Mouse (Mus musculus) gastrocnemius, postnatal 25 days (tissue): Measurements from ENCODE around the gene Megf11. TPM values are rescaled to one million over a fixed set of nuclear protein-coding genes. Genes with fewer than 3 reads are reported as not detected.
A peak's percentile ranks its signal among the peaks of the same experiment; 100 is the strongest.

Source experiments
- DNase-seq: peaks from one replicate; pipeline ENCODE4 v3.0.0; 2022
- total RNA-seq, 2 experiments: library from RNA; stranded (reverse); gene quantifications; 1 replicate in 1 of 2; 2 replicates in 1 of 2; pipeline ENCODE4 v1.2.3; 2021

The Megf11 gene
- total RNA-seq, 2 experiments from 2014 or later, result 0.54 to 0.67 TPM

DNA sequence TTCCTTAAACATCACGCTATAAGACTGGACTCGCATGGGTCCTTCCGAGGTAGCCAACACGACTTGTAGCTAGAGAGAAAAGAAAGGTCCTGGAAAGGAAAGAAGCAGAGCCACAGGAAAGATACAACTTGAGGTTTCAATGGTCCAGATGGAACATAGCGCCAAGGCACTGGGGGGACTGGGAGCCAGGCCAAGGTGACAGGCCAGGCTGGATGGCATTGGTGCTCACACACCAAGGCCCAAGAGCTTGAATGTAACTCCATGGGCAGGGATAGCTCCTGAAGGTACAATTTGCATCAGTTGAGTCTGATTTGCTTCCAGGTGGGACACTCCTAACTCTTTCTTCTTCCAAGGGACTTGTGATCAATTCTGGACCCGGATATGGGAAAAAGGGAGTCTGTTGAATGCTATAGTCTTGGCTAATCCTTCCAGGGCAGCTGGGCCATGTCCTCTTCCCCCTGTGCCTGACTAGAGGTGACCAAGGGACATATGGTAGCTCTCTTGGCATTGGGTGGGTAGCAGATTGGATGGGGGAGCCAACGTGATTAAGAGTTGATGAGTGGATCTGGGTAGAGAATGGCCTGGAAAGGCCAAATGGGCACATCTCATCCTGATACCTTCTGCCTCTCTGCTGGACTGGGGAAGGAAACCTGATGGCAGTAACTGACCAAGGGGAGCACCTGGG, 172.6 kb downstream of the Megf11 start:
- DNase-seq, result no peak

DNA sequence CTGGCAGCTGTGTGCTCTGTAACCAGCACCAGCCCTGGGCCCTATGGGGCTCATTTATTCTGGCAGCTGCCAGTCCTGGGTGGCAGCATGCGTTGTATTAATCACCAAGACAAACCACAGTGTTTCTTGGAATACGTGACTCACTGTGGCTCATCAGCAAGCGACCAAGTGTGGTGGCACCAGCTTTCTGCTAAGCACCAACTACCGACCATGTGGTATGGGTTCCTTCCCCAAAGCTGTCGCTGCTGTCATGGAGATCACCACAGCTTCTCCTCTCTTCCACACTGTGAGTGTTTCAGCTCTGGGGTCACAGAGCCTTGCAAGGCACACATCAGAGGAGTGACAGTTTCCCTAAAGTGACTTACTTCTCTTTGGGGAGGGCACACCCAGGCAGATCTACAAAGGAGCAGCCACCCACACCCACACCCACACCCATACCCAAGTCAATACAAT, 178.9 kb downstream of the Megf11 start:
- DNase-seq, result no peak

DNA sequence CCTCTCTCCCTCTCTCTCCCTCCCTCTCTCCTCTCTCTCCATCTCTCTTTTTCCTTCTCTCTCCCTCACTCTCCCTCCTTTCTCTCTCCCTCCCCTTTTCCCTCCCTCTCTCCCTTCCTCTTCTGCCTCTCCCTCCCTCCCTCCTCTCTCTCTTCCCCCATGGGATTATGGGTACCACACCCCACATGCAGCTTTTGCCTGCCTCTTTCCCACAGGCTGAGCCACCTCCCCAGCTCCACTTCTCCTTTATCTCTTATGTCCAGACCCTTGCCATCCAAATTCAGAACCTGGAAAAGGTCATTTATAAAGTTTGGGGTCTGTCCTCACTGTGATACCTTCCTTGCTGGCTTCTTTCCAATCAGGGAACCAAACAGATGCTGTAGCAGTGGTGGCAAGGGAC, 180.5 kb downstream of the Megf11 start:
- DNase-seq, result no peak

DNA sequence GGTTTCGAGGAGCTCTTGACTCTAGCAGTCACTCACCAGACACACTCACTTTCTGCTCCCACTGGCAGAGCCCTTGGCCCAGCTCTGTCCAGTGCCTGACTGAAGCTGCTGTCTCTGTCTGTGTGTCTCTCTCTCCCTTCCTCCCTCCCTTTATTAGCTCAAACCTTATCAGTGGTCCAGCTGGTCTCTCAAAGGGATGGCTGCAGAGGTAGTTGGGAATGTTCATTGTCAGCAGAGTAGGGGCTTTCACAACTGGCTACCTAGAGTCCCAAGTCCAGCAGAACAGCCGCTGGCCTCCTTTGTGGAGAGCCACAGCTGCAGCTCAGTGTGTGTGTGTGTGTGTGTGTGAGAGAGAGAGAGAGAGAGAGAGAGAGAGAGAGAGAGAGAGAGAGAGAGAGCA, 180.9 kb downstream of the Megf11 start:
- no peak for DNase-seq

DNA sequence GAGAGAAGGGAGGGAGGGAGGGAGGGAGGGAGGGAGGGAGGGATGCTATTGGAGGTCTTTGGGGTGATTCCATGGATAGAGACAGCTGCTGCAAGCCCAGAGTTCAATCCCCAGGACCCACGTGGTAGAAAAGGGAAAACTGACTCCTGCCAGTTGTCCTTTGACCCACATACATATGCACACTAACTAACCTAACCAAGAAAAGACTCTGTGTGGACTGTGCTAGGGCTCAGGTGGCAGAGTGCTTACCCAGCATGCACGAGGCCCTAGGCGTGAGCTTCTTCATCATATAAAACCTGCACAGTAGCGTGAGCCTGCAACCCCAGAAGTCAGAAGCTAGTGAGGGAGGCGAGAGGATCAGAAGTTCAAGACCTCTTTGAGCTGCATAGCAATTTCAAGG, 182.1 kb downstream of the Megf11 start:
- DNase-seq, result no peak

DNA sequence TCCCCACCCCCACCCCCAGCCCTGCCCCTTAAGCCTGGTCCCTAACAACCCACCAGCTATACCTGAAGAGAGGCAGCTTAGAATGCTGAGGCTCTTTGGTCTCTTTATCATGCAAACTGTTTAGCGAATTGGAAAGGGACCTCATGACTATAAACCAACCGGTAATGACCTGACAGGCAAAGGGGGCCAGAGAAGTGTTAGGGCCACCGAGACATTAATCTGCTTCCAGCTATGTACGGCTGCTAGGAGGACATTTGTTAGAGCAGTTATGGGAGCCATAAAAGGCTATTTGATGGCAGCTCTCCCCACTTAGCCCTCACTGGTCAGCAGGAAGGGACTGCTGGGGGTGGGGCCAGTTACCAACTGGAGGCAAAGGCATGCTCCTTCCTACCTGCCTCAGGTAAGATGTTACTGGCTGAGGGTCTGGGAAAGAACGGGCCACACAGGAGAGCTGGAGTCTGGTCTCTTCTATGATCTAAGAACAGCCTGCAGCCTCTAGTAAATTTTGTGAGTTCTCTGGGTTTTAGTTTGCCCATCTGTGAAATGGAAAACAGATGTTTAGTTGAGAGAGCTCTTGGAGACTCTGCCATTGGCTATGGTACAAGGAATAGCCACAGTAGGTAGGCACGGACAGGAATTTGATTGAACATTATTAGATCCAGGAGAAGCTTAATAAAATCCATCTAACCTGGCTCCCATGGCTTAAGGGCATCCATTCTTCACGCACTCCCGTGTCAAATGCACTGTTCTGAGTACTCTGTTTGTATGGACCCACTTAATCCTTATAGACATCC, 183.2 kb downstream of the Megf11 start:
- DNase-seq, result no peak

DNA sequence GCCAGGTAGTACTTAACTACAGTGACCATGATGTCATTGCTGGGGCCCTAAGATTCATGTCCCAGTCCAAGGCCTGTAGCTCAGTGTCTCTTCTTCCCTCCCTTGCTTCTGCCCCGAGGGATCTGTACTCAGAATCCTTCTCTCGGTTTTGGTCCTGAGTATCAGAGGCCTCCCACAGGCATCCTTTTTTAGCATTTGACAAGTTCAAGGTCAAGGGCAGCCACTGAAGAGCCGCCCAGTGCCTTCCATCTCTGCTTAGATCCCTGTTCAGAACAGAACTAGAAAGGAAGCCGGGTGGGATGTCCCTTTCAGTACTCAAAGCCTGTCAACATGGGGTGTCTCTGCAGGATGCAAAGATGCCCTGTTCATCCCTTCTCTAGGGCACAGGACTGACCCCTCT, 185.0 kb downstream of the Megf11 start:
- DNase-seq, result no peak

DNA sequence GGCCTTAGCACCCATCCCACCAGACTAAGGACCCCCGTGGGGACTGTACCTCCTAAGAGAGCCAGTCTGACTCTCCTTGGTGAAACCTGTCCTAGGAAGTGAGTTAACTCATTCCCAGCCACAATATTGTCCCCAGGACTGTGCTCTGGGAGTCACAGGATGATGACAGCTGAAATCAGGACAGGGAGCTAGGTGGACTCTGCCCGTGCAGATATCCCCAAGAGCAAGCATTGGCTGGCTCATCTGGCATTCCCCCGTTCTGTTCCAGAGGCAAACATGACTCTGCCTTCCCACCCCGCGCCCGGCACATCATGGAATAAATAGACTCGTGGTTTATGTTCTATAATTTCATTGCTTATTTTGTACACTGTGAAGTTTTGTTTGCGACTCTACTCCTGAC, 185.7 kb downstream of the Megf11 start:
- no peak for DNase-seq

DNA sequence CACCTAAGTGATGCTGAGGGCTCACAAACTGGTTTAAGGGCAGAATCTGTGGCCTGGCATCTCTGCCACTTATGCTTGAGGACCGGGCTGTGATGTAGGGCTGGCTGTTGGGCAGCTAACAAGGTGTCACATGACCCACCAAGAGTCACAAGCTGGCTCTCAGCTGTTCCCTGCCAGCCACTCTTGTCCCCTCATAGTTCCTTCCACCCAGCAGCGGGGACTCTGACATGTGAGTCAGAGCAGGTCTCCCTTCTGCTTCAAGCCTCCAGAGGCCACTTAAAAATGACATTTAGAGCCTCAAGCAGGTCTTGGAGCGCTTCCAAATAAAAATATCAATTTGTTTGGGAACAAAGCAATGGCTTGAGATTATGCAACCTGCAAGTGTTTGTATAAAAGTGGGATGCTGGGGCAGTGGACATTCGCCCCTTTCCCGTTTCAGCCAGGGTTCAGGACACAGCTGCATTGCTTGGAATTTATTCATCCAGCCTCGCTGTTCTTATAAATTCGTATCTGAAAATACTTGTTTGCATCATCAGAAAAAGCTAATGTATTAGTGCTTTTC, 187.3 kb downstream of the Megf11 start:
- DNase-seq, result no peak

DNA sequence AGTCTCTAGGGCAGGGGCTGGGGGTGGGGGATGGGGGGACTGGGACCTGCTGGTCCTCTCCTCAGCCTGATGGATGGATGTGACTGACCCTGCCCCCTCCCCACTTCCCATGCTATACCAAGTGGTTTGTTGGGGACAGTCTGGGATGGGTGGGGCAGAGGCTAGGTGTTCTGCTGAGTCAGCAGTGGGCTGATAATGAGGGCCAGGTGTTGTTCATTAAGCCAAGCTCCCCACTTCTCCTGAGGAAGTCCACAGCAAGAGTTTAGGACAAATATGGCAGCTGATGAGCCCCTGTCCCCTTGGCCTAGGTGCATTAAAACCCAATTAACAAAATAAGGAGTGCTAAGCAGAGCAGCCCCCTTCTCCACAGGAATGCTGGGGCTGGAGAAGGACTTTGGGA, 190.2 kb downstream of the Megf11 start:
- DNase-seq, result no peak

DNA sequence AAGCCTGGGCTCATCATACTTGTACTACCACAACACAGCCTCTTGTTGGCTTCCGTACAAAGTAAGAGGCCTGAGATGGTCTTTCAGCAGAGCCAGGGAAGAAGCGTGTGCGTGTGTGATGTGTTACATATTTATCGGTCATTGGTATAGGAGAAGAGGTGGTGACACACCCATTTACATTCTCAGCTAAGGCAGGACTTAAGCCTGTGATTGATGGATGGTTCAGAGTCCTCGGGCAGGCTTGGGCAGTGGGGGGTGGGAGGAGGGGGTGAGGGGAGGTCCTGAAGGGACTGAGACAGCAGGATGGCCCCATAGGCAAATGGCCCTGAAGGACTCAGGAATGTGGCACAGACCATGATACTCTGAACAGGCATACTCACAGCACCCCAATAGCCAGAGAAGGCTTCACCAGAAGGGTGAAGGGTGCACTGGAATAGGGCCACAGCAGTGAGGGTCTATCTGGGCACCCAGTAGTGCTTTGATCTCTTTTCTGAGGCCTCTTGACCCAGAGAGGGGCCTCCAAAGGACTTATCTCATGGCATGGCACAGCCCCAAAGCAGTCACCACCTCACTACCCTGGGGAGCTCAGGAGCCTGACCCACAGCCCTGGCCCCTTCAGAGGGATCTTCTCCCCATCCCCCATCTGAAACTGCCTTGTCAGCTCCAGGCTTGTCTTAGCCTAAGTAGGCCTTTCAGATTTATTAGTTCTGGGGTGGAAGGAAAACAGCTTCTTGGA, 190.9 kb downstream of the Megf11 start:
- DNase-seq, result no peak

DNA sequence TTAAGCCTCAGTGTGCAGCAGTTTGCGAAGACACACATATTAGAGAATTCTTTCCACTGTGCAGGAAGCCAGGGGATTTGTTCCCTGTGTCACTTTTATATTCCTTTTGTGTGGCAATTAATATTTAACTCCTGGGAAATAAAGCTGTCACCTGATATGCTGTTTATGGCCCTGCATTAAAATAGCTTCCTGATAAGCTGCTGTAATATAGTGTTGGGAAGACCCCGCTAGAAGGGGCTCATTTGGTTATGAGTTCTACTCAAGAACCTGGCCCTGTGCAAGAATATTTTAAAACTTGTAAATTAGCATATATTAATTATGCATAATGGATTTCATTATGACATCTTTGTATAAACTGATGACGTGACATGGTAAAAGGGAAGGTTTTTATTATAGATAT, 191.7 kb downstream of the Megf11 start:
- no peak for DNase-seq

DNA sequence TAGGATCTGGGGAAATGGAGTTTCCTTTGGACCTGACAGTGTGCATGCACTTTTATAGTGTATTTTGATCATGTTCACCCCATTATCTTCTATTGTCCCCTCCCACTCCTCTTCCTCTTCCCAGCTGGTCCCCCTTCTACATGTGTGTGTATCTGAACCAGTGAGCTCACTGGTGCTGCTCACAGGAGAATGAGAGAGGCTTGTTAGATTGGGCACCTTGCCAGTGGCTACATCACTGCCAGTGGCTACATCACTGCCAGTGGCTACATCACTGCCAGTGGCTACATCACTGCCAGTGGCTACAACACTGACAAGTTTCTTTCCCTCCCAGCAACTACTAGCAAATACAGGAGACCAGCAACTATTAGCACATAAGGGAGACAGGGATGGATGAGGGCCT, 192.6 kb downstream of the Megf11 start:
- DNase-seq, result no peak

DNA sequence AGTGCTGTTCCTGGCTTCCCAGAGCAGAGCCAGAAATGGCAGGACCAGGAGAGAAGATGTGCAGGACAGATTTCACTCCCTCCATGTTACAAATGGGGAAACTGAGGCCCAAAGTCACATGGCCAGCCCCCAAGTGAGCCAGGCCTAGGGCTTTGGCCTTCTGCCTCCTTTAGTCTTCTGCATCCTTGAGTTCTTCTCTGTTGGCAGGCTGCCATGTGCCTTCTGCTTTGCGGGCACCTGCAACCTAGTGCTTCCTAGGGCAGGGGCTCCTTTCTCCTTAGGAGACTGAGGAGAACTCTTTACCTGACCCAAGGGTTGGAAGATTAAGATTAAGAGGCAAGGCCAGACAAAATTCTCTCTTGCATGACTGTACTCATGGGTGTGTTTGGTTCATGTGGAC, 193.9 kb downstream of the Megf11 start:
- DNase-seq, result no peak

DNA sequence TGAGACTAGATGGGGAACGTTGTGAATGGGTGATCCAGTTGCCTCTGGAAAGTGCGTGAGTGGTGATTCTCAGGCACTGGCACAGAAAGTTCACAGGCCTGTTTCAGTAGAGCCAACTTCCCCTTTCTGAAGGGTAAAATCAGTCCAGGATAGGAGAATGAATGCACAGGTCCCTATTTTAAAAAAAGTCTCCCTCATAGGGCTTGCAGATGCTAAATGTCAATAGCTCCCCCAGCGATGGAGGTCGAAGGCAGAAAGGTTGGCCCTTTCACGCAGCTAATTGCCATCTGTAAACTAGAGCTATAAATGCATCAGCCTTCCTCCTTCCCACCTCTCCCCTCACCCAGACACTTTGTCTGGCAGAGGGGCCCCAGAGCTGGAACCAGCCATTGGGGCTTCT, 200.9 kb downstream of the Megf11 start:
- no peak for DNase-seq

DNA sequence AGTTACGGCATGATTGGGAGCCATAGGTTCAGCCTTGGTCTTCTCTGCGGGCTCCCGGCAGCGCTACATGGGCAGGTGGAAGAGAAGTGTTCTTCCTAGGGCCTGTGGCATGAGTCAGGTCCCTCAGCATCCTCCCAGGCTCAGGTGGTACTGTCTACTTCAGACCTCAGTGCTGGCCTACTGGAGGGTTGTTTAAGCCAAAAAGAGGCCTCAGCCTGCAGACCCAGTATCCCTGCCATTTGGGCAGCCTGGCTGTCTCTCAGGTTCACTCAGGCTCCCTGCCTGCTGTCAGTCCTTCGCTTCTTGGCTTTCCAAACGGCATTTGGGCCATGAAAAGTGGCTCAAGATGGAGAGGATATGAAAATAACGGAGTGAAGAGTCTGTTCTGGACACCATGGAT, 202.6 kb downstream of the Megf11 start:
- DNase-seq, result no peak

DNA sequence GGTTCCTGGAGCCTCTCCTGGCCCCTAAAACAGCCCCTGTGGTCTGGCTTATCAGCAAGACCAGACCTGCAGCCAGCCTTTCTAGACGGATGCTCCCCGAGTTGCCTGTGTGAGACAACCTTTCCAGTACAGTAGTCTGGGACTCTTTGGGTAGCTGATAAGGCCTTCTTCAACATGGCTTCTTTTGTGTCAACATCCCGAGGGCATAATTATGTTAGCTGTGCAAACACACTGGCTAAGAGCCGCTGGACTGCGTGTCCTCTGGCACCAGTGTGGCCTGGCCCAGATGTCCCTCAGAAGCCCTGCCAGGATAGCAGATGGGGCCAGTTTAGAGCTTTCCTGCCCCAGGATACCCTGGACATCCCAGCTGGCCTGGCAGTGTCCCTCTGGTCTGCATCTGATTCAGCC, 205.2 kb downstream of the Megf11 start:
- DNase-seq, result peak; percentile 66

DNA sequence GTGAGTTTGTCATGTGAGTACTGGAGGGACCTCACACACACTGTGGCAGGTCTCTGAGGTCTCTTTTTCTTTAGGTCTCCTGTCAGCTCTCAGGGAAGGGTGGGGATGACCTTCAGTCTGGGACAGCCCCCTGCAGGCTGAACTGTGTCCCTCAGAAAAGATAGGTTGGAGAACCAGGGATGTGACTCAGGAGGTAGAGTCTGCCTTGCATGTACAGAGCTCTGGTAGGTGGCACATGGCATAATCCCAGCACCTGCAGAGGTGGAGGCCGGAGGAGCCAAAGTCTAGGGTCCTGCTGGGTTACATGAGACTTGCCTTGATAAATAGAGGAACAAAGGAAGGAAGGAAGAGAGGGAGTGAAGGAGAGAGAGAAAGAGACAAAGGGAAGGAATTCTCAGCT, 206.0 kb downstream of the Megf11 start:
- no peak for DNase-seq

DNA sequence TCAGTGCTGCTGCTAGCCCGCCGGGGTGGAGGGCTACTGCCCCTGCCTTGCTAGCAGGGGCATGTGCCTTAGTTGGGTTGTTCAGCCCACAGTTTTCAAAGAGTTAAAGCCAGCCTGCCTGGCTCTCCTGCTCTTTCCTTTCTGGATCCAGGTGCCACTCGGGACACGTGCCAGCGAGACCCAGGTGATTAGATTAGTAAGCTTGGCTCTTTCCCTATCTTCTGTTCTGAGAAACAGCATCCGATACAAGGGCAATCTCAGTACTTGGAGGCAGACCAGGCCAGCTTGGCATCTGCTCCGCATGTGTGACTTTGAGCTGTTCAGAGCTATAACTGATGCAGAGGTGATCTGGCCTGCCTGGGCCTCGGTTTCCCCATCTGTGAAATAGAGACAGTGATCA, 209.0 kb downstream of the Megf11 start:
- no peak for DNase-seq

DNA sequence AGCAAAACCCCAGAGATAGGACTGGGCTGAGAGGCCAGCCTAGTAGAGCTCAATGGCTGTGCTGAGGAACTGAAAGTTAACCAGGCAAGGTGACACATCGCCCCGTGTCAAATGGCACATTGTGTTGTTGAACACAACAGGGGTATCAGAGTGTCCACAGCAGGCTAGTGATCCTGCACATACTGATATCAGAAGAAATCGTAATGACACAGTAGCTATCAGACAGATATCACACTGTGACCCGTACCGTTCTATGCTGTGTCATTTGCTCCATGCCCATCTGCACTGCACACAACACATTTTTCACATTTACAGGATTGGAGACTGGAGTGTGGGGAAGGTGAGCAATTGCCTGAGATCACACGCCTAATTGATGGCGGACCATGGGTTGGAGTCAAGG, 213.0 kb downstream of the Megf11 start:
- DNase-seq, result no peak

DNA sequence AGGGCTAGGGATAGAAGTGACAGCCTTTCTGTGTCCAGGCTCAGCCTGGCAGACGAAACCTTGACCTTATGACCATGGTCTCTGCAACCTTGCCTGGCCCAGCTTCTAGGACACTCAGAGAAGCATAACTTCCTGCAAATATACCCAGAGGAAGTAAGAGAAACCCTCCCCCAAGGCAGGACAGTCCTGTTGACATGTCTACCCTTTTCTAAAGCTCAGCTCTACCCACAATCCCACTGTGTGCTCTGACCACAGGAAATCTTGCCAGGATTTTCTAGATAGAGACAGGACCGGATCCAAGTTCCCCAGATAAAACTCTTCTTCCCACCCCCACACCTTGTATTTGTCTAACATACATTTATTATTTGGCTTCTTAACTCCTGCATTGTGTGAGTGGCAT, 215.3 kb downstream of the Megf11 start:
- DNase-seq, result peak; percentile 15

DNA sequence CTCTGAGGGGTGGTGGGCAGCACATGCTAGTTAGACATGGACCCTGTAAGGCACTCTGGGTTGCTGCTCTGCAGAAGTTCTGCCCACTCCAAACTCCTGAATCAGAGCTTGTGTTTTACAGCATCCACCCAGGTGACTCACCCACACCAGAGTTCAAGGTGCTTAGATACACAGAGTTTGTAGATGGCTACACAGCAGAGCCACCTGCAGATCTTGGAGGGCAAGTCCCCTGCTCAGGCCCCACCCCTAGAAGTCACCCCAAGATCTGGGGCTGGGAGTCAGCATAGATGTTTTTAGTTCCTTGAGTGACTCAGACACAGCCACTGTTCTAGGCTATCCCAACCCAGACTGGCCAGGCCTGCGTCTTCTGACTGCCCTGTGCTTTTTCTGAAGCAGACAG, 217.5 kb downstream of the Megf11 start:
- DNase-seq, result no peak

DNA sequence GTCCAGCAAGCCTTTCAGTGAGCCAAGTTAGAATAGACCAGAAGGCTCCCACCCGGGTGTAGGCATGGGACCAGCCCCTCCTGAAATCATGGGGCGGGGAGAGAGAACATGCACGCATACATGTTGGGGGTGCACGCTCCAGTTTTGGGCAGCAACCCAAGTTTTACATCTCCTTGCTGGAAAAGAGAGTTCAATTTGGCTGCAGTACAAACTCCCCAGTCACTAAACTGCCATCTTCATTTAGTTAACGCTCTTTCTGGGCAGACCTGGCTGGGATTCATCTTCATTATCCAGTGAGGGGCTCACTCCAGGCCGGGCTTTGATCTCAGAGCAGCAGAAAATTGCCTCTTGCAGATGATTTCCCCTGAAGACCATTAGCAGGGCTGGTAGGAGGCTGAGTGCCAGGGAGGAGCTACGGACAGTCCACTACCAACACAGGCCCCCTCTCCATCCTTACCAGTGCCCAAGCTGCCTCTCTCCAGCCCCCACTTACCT, 218.8 kb downstream of the Megf11 start:
- DNase-seq, result no peak
